Mouse (Mus musculus): Measurements from ENCODE around the gene Krt1.

Krt1 gene

GRCm38 (mm10) chr15:101803052-101803822 lies 47.4 kb downstream of the Krt1 start:
- in situ Hi-C loops (cut with MboI): no loop called here

- in situ Hi-C loops (cut with MboI): no loop called here
Observed at GRCm38 (mm10) chr15:101802296-101802835, 48.2 kb downstream of the Krt1 start, which contains the start of gene Krt73. TSS of gene Krt73 (minus strand) at chr15:101802346.

All from mature B cell (primary cell).